Mouse (Mus musculus): ENCODE measurements around the gene Myof. TPM values are rescaled to one million over a fixed set of nuclear protein-coding genes. Genes with fewer than 3 reads are reported as not detected.

Myof gene
- total RNA-seq, 1 experiment: 44.3 TPM

DNA sequence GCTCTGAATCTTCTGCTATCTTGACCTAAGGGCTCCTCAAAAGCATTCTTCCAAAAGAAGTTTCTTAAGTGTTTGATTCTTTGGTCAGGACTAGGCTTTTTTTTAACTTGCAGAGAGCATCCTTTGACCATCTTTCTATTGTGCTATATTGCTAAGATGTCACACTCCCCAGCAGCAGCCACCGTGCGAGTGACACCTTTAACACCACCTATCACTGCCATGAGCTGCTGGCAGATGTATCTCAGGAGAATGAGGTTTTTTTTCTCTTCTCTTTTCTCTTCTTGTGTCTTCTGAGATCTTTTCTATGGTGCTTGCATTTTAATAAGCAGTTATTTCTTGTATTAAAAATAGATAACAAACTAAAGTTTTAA lies 51.2 kb downstream of the Myof start:
- TF ChIP-seq MAFK (IDR thresholded peaks at IDR 0.05; ENCODE audit: insufficient read depth, low read depth, low read length) (no peak), CHD2 (IDR thresholded peaks at IDR 0.05; ENCODE audit: low read depth, low read length) (no peak), HCFC1 (IDR thresholded peaks at IDR 0.05; ENCODE audit: borderline replicate concordance, insufficient read depth, low read length) (no peak), ZC3H11A (IDR thresholded peaks at IDR 0.05; ENCODE audit: borderline replicate concordance, low read depth, low read length) (no peak), ZNF384 (IDR thresholded peaks at IDR 0.05; ENCODE audit: low read depth, low read length) (no peak)
- Histone ChIP-seq H3K9ac (ENCODE audit: insufficient read depth, low read depth, low read length, poor library complexity, severe bottlenecking) (no peak overlapping the region), H3K36me3 (ENCODE audit: control insufficient read depth, insufficient read depth, low read length, poor library complexity, severe bottlenecking) (no peaks in the 10 kb centered on the region; the same call in 1 of the 2 replicates), H3K27ac (ENCODE audit: insufficient read depth, low read depth, low read length, poor library complexity, severe bottlenecking) (no peak overlapping the region), H3K4me3 (ENCODE audit: insufficient read depth in 1 of 2, low read depth in 1 of 2, low read length in 2 of 2, poor library complexity in 1 of 2, severe bottlenecking in 1 of 2) (no peak overlapping the region), H3K9me3 (ENCODE audit: control insufficient read depth, insufficient read depth, low read depth, low read length) (no peaks in the 10 kb centered on the region), H3K4me1 (ENCODE audit: control insufficient read depth in 2 of 2, insufficient read depth in 2 of 2, low read length in 2 of 2, poor library complexity in 1 of 2) (peaks cover 0 to 3% of the 10 kb centered on the region in 2 experiments; a peak in 2 of 4 replicates)
- no peak for DNase-seq (ENCODE audit: low read depth, low spot score)
- in situ Hi-C loops (cut with MboI; ENCODE audit: low sequenced_read_pairs in 2 of 2, unreplicated experiment in 2 of 2): no loop called here

DNA sequence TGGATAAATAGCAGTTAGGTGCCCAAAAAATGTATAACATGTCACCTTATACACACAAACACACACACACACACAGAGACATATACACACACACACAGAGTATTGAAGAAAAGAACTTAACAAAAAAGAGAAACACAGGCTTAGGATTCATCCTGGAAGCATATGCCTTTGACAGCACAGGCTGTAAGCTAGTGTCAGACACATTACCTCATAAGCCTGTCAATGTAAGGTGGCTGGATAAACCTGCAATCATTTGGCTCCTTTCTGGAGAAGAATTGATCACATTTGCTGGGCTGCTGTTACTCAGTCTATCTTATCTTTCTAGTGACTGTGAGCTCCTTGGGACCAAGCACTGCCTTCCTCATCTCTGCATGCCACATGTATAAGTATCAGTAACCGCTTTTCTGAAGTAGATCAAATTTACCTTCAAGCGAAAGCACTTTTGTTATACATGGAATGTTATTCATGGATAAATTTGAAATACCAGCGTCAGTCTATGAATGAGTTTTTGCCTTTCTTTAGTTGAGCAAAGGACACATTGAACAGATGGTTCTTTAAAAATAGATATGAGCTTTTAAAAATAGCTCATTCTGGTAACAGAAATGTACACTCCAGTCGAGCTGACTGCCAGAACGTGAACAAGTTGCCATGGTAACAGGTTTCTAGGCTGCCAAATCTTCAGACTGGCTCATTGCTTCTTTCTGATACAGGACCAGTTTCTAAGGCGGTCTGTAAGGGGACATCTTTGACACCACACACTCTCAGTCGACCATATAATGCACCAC lies 51.8 kb downstream of the Myof start:
- Histone ChIP-seq H3K36me3 (ENCODE audit: control insufficient read depth, insufficient read depth, low read length, poor library complexity, severe bottlenecking) (no peaks in the 10 kb centered on the region; the same call in 1 of the 2 replicates), H3K4me1 (ENCODE audit: control insufficient read depth in 2 of 2, insufficient read depth in 2 of 2, low read length in 2 of 2, poor library complexity in 1 of 2) (peaks cover 0 to 3% of the 10 kb centered on the region in 2 experiments; a peak in 2 of 4 replicates), H3K9ac (ENCODE audit: insufficient read depth, low read depth, low read length, poor library complexity, severe bottlenecking) (no peak overlapping the region), H3K27ac (ENCODE audit: insufficient read depth, low read depth, low read length, poor library complexity, severe bottlenecking) (no peak overlapping the region), H3K4me3 (ENCODE audit: insufficient read depth in 1 of 2, low read depth in 1 of 2, low read length in 2 of 2, poor library complexity in 1 of 2, severe bottlenecking in 1 of 2) (no peak overlapping the region), H3K9me3 (ENCODE audit: control insufficient read depth, insufficient read depth, low read depth, low read length) (no peaks in the 10 kb centered on the region)
- in situ Hi-C loops (cut with MboI; ENCODE audit: low sequenced_read_pairs in 2 of 2, unreplicated experiment in 2 of 2): no loop called here
- no peak for DNase-seq (ENCODE audit: low read depth, low spot score)
- TF ChIP-seq CHD2 (IDR thresholded peaks at IDR 0.05; ENCODE audit: low read depth, low read length): no peak

DNA sequence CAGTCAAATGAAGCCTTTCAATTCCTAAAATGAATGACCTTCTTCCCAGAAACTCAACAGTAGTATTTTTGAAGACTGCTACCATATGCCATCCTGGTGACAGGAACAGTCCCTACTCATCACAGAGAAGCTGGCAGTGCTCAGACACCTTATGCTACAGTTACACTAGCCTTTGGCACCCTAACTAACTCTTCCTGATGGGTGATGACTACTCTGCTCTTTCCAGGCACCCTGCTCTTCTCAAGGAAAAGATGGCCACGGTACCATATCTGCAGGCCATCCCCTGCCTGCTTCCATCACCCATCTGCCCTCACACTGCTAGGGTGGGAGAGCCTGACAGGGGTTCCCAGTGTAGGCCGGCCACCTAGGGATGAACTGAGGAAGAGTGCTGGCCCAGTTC lies 53.4 kb downstream of the Myof start:
- DNase-seq (ENCODE audit: low read depth, low spot score): no peak
- in situ Hi-C loops (cut with MboI; ENCODE audit: low sequenced_read_pairs in 2 of 2, unreplicated experiment in 2 of 2): no loop called here
- Histone ChIP-seq H3K4me3 (ENCODE audit: insufficient read depth in 1 of 2, low read depth in 1 of 2, low read length in 2 of 2, poor library complexity in 1 of 2, severe bottlenecking in 1 of 2) (no peak overlapping the region), H3K4me1 (ENCODE audit: control insufficient read depth in 2 of 2, insufficient read depth in 2 of 2, low read length in 2 of 2, poor library complexity in 1 of 2) (peaks cover 0 to 3% of the 10 kb centered on the region in 2 experiments; a peak in 2 of 4 replicates), H3K9me3 (ENCODE audit: control insufficient read depth, insufficient read depth, low read depth, low read length) (no peaks in the 10 kb centered on the region), H3K36me3 (ENCODE audit: control insufficient read depth, insufficient read depth, low read length, poor library complexity, severe bottlenecking) (no peaks in the 10 kb centered on the region; the same call in none of the 2 replicates), H3K9ac (ENCODE audit: insufficient read depth, low read depth, low read length, poor library complexity, severe bottlenecking) (no peak overlapping the region), H3K27ac (ENCODE audit: insufficient read depth, low read depth, low read length, poor library complexity, severe bottlenecking) (no peak overlapping the region)
- no peak for TF ChIP-seq HCFC1 (IDR thresholded peaks at IDR 0.05; ENCODE audit: borderline replicate concordance, insufficient read depth, low read length)
- no peak for TF ChIP-seq ZC3H11A (IDR thresholded peaks at IDR 0.05; ENCODE audit: borderline replicate concordance, low read depth, low read length)
- no peak for TF ChIP-seq CHD2 (IDR thresholded peaks at IDR 0.05; ENCODE audit: low read depth, low read length)
- TF ChIP-seq ZNF384 (IDR thresholded peaks at IDR 0.05; ENCODE audit: low read depth, low read length): no peak
- TF ChIP-seq MAFK (IDR thresholded peaks at IDR 0.05; ENCODE audit: insufficient read depth, low read depth, low read length): no peak

DNA sequence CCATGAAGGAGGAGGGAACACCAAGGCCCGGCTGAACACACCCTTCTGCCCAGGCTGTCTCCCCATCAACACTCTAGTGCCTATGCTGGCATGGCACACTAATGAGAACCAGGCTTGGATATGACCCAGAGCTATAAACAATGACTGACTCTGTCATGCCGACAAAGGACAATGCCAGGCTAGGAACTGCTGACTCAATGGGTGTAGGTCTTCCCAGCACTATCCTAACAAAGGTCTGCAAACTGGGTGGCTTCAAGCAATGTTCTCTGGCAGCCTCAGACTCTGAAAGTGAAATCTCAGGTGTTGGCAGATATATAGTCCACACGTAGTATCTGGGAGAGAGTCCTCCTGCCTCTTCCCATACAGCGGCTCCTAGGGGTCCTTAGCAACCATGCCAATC lies 55.2 kb downstream of the Myof start:
- Histone ChIP-seq H3K27ac (ENCODE audit: insufficient read depth, low read depth, low read length, poor library complexity, severe bottlenecking) (no peak overlapping the region), H3K9me3 (ENCODE audit: control insufficient read depth, insufficient read depth, low read depth, low read length) (no peaks in the 10 kb centered on the region), H3K9ac (ENCODE audit: insufficient read depth, low read depth, low read length, poor library complexity, severe bottlenecking) (no peak overlapping the region), H3K4me3 (ENCODE audit: insufficient read depth in 1 of 2, low read depth in 1 of 2, low read length in 2 of 2, poor library complexity in 1 of 2, severe bottlenecking in 1 of 2) (no peak overlapping the region), H3K4me1 (ENCODE audit: control insufficient read depth in 2 of 2, insufficient read depth in 2 of 2, low read length in 2 of 2, poor library complexity in 1 of 2) (peaks cover 0 to 3% of the 10 kb centered on the region in 2 experiments; a peak in 2 of 4 replicates), H3K36me3 (ENCODE audit: control insufficient read depth, insufficient read depth, low read length, poor library complexity, severe bottlenecking) (no peaks in the 10 kb centered on the region; the same call in none of the 2 replicates)
- TF ChIP-seq ZC3H11A (IDR thresholded peaks at IDR 0.05; ENCODE audit: borderline replicate concordance, low read depth, low read length) (no peak), HCFC1 (IDR thresholded peaks at IDR 0.05; ENCODE audit: borderline replicate concordance, insufficient read depth, low read length) (no peak), MAFK (IDR thresholded peaks at IDR 0.05; ENCODE audit: insufficient read depth, low read depth, low read length) (no peak), ZNF384 (IDR thresholded peaks at IDR 0.05; ENCODE audit: low read depth, low read length) (no peak), CHD2 (IDR thresholded peaks at IDR 0.05; ENCODE audit: low read depth, low read length) (no peak)
- DNase-seq (ENCODE audit: low read depth, low spot score): no peak
- in situ Hi-C loops (cut with MboI; ENCODE audit: low sequenced_read_pairs in 2 of 2, unreplicated experiment in 2 of 2): no loop called here
